Comparison of ENCODE assay signal across 11 mouse cellular contexts in the genomic region with DNA sequence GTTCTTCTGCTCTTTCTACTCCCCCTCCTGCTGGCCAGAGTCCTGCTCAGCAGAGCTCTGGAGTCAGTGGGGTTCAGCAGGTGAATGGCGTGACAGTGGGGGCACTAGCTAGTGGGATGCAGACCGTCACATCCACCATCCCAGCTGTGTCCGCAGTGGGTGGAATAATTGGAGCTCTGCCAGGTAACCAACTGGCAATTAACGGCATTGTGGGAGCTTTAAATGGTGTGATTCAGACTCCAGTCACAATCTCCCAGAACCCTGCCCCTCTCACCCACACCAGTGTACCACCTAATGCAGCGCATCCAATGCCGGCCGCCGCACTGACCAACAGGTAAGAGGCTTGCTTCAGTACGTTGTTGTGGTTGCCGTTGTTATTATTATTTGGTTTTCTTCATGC.
DNase-seq lines count a peak whose midpoint lies in the region; ATAC-seq and TF ChIP-seq lines count a peak whose summit lies in the region.
"Had no signal": no experiment of that assay in that cellular context is flagged by ENCODE, and none has a peak within 500 bp of the region (broad histone marks: within the 10 kb centered on the region; RNA-seq: fewer than 3 reads in every experiment).

No protein-coding gene starts in this region.

- no peak overlapping the region for H3K4me2 ChIP-seq in hindbrain, embryonic 14.5 days (replicated peaks)
- no peak overlapping the region for H3K4me2 ChIP-seq in midbrain, postnatal 0 days (ENCODE audit: low read depth, low read length, poor library complexity, severe bottlenecking)

- peak; percentile 51; the same call in 1 of the 2 replicates for ATAC-seq in hindbrain, embryonic 14.5 days (ENCODE audit: low FRiP score)
- ATAC-seq in midbrain, postnatal 0 days (ENCODE audit: low FRiP score) = no peak
- ATAC-seq: liver, postnatal 0 days had no signal

- no peak; the same call in 1 of the 2 replicates for TF ChIP-seq CTCF in left cerebral cortex, adult 2 months (IDR thresholded peaks at IDR 0.05)
- no peak for TF ChIP-seq CTCF in cortical plate, adult 2 months (IDR thresholded peaks at IDR 0.05; ENCODE audit: extremely low read depth, insufficient read depth, low read length)
- no peak for TF ChIP-seq CTCF in midbrain, postnatal 0 days (IDR thresholded peaks at IDR 0.05)

- 62% methylated on average over 10 of the region's 10 CpGs for WGBS in hindbrain, embryonic 14.5 days
- 67% methylated on average over 10 of the region's 10 CpGs for WGBS in midbrain, postnatal 0 days

- peak in 1 of 2 experiments; percentile 46 for DNase-seq in left cerebral cortex, adult 2 months (ENCODE audit: extremely low spot score in 1 of 2, low spot score in 2 of 2)
- no peak for DNase-seq in left cerebral cortex, postnatal 4 days
- no peak for DNase-seq in hindbrain, embryonic 14.5 days (ENCODE audit: low spot score)
- peak; percentile 34 for DNase-seq in midbrain, postnatal 0 days (ENCODE audit: low spot score)
- DNase-seq in adrenal gland, postnatal 25 days = no peak
- DNase-seq in urinary bladder, postnatal 10 days (ENCODE audit: low spot score) = no peak
- DNase-seq: cerebellum, postnatal 36 days; heart, postnatal 4 days; liver, postnatal 0 days; thymus, postnatal 4 days had no signal

- no peaks in the 10 kb centered on the region for H3K27me3 ChIP-seq in hindbrain, embryonic 14.5 days (ENCODE audit: control insufficient read depth, insufficient read depth, low read length)
- no peaks in the 10 kb centered on the region for H3K27me3 ChIP-seq in midbrain, postnatal 0 days (ENCODE audit: insufficient read depth, low read length)

- H3K9ac ChIP-seq in hindbrain, embryonic 14.5 days = no peak overlapping the region
- no peak overlapping the region for H3K9ac ChIP-seq in midbrain, postnatal 0 days (replicated peaks; ENCODE audit: low read length, poor library complexity, severe bottlenecking)
- H3K9ac ChIP-seq: liver, postnatal 0 days had no signal

- no peak for TF ChIP-seq POLR2A in cortical plate, adult 2 months (IDR thresholded peaks at IDR 0.05; ENCODE audit: extremely low read depth, insufficient read depth, low read length)

- H3K4me1 ChIP-seq in cortical plate, adult 2 months (ENCODE audit: control insufficient read depth, insufficient read depth, low read length) = peaks cover 5% of the 10 kb centered on the region; the same call in 1 of the 2 replicates
- H3K4me1 ChIP-seq in hindbrain, embryonic 14.5 days (replicated peaks; ENCODE audit: control insufficient read depth, insufficient read depth, low read length) = no peaks in the 10 kb centered on the region
- no peaks in the 10 kb centered on the region for H3K4me1 ChIP-seq in midbrain, postnatal 0 days (ENCODE audit: insufficient read depth, low read length)

- H3K36me3 ChIP-seq in hindbrain, embryonic 14.5 days (replicated peaks; ENCODE audit: control insufficient read depth, insufficient read depth) = peaks cover 77% of the 10 kb centered on the region
- peaks cover 27% of the 10 kb centered on the region for H3K36me3 ChIP-seq in midbrain, postnatal 0 days (ENCODE audit: insufficient read depth, low read length)

- intact Hi-C loops in left cerebral cortex, adult 2 months (cut with DNase I) = no loop called here
- intact Hi-C loops in left cerebral cortex, postnatal 4 days (cut with DNase I) = no loop called here

- no peaks in the 10 kb centered on the region for H3K9me3 ChIP-seq in hindbrain, embryonic 14.5 days (ENCODE audit: control insufficient read depth, low read length)
- H3K9me3 ChIP-seq in midbrain, postnatal 0 days (ENCODE audit: low read length) = no peaks in the 10 kb centered on the region

- H3K27ac ChIP-seq in left cerebral cortex, adult 2 months = peak overlapping the region; percentile 48
- H3K27ac ChIP-seq in cortical plate, adult 2 months (ENCODE audit: insufficient read depth, low read length) = peak overlapping the region; percentile 41; the same call in 1 of the 2 replicates
- H3K27ac ChIP-seq in hindbrain, embryonic 14.5 days = no peak overlapping the region
- H3K27ac ChIP-seq in midbrain, postnatal 0 days (ENCODE audit: low read depth, low read length) = no peak overlapping the region

- H3K4me3 ChIP-seq in left cerebral cortex, adult 2 months = no peak overlapping the region
- no peak overlapping the region for H3K4me3 ChIP-seq in cortical plate, adult 2 months (ENCODE audit: insufficient read depth, low read length)
- H3K4me3 ChIP-seq in hindbrain, embryonic 14.5 days (replicated peaks; ENCODE audit: low read length) = no peak overlapping the region
- H3K4me3 ChIP-seq in midbrain, postnatal 0 days (ENCODE audit: low read depth, low read length) = no peak overlapping the region

Comparison
In these comparisons a context has a peak if more than half of its experiments do, and no peak if none do; other contexts are left out.
1. H3K27ac ChIP-seq: peak in left cerebral cortex, adult 2 months (single experiment) and cortical plate, adult 2 months (single experiment); none in hindbrain, embryonic 14.5 days (single experiment) and midbrain, postnatal 0 days (single experiment).